ENCODE assay signal across 8 mouse cellular contexts in the genomic region with DNA sequence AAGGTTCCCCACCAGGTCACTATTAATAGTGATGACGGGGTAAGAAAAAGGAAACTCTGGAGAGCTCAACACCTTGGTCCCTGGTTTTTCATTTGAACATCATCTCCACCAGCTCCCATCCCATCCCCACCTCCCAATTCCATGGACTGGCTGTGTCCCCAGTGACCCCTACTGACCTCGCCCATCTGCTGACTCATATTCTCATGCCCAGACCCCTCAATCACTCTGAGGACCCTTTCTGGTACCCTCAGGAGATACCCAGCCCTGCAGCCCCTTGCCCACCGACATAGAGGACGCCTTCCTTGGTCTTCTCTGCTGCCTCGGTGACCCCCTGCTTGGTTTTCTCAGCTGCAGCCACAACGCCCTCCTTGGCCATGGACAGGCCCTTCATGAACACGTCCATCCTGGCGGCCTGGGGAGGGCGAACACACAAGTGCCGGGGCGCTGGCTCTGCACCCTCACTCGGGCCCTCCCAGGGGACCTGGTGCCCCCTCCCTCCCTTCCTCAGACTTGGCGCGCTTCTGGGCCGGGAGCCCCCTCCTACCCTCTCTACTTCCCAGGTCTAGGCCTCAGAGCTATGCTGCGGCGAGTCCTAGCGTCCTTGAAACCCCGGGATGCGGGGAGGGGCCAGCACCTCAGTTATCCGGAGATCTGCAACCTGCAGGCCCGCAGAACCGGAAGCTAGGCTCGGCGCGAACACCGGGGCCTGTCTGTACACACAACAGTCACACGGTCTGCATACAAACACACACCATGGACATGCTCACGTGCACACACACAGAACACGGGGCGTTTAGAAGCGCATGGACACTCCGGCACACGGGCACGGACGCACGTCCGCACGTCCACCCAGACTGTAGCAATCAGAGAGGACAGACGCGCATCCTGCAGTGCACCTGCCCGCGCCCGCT. TPM values are rescaled to one million over a fixed set of nuclear protein-coding genes. Genes with fewer than 3 reads are reported as not detected.
DNase-seq lines count a peak whose midpoint lies in the region; ATAC-seq and TF ChIP-seq lines count a peak whose summit lies in the region.

No protein-coding gene starts in this region.

- peak overlapping the region; percentile 72 for H3K27ac ChIP-seq in forebrain, postnatal 0 days (ENCODE audit: low read depth, low read length)
- no peak overlapping the region for H3K27ac ChIP-seq in midbrain, embryonic 12.5 days (replicated peaks)

- no peaks in the 10 kb centered on the region for H3K36me3 ChIP-seq in megakaryocyte, embryonic 14.5 days (replicated peaks; ENCODE audit: low read length)
- H3K36me3 ChIP-seq in forebrain, postnatal 0 days (ENCODE audit: insufficient read depth): no peaks in the 10 kb centered on the region
- H3K36me3 ChIP-seq in midbrain, embryonic 12.5 days: no peaks in the 10 kb centered on the region

- peaks cover 11% of the 10 kb centered on the region for H3K4me1 ChIP-seq in megakaryocyte, embryonic 14.5 days
- H3K4me1 ChIP-seq in forebrain, postnatal 0 days (ENCODE audit: insufficient read depth): peaks cover 2% of the 10 kb centered on the region; the same call in 1 of the 2 replicates
- peaks cover 16% of the 10 kb centered on the region for H3K4me1 ChIP-seq in midbrain, embryonic 12.5 days

- ATAC-seq in megakaryocyte, adult 5-6 weeks (ENCODE audit: poor library complexity, severe bottlenecking): no peak
- peak; percentile 44 for ATAC-seq in forebrain, postnatal 0 days
- ATAC-seq in midbrain, embryonic 12.5 days (ENCODE audit: low FRiP score, low read depth): peak; percentile 53

- peak; percentile 6 for DNase-seq in adrenal gland, postnatal 10 days
- no peak for DNase-seq in adrenal gland, adult (ENCODE audit: inconsistent age in 2 of 2, low spot score in 1 of 2)
- DNase-seq in forebrain, postnatal 0 days: no peak
- DNase-seq in spleen, postnatal 10 days (ENCODE audit: low spot score in 2 of 2): no peak
- no peak for DNase-seq in gastrocnemius, postnatal 25 days

- 5% methylated on average over 44 of the region's 44 CpGs for WGBS in forebrain, postnatal 0 days
- 6% methylated on average over 44 of the region's 44 CpGs for WGBS in midbrain, embryonic 12.5 days

- H3K9ac ChIP-seq in forebrain, postnatal 0 days: peak overlapping the region; percentile 65
- peak overlapping the region; percentile 51 for H3K9ac ChIP-seq in midbrain, embryonic 12.5 days (replicated peaks)

- peak overlapping the region; percentile 84 for H3K4me2 ChIP-seq in forebrain, postnatal 0 days (ENCODE audit: low read depth)
- H3K4me2 ChIP-seq in midbrain, embryonic 12.5 days (replicated peaks): peak overlapping the region; percentile 79

- no peak for TF ChIP-seq CTCF in forebrain, postnatal 0 days (IDR thresholded peaks at IDR 0.05; ENCODE audit: low read depth)

- H3K9me3 ChIP-seq in megakaryocyte, embryonic 14.5 days: peaks cover 16% of the 10 kb centered on the region
- no peaks in the 10 kb centered on the region for H3K9me3 ChIP-seq in forebrain, postnatal 0 days (ENCODE audit: low read length)
- no peaks in the 10 kb centered on the region for H3K9me3 ChIP-seq in midbrain, embryonic 12.5 days

- peaks cover 73% of the 10 kb centered on the region for H3K27me3 ChIP-seq in megakaryocyte, embryonic 14.5 days (replicated peaks)
- H3K27me3 ChIP-seq in forebrain, postnatal 0 days (ENCODE audit: insufficient read depth, low read length): peaks cover 15% of the 10 kb centered on the region; the same call in 1 of the 2 replicates
- peaks cover 70% of the 10 kb centered on the region for H3K27me3 ChIP-seq in midbrain, embryonic 12.5 days

- peak overlapping the region; percentile 79 for H3K4me3 ChIP-seq in megakaryocyte, embryonic 14.5 days (replicated peaks)
- H3K4me3 ChIP-seq in forebrain, postnatal 0 days (ENCODE audit: low read depth, low read length): peak overlapping the region; percentile 61
- peak overlapping the region; percentile 46 for H3K4me3 ChIP-seq in midbrain, embryonic 12.5 days

RNA-seq across cellular contexts. Expression of a gene that starts 0.9 kb away (rescaled TPM):
- 1 to 10 TPM; 1.8 to 4.2 TPM for total RNA-seq in adrenal gland, postnatal 10 days (2021)
- polyA plus RNA-seq in megakaryocyte, embryonic 14.5 days (2012; ENCODE audit: insufficient read depth, low replicate concordance): 0.62 TPM in 1 of 2 replicates, not detected in the other
- not detected in 2 replicates for total RNA-seq in megakaryocyte, adult 5-6 weeks (2015)
- not detected in 2 replicates for total RNA-seq in megakaryocyte, adult 5-6 weeks (2017)
- 32.7 and 38.1 TPM in 2 replicates for total RNA-seq in forebrain, postnatal 0 days (2014; rRNA removed)
- polyA plus RNA-seq in forebrain, postnatal 0 days (2015; fragmentation: Nextera tagmentation; extraction: Ambion mirVana): 122 and 137 TPM in 2 replicates
- 1.4 and 2.2 TPM in 2 replicates for polyA plus RNA-seq in midbrain, embryonic 12.5 days (2016; fragmentation: Nextera tagmentation; extraction: Ambion mirVana)
- not detected for total RNA-seq in gastrocnemius, postnatal 25 days (2021)

RNA-seq across cellular contexts. Expression of a gene that starts 15.9 kb away (rescaled TPM):
- total RNA-seq in adrenal gland, postnatal 10 days (2021): 1 to 10 TPM; 3.4 to 4.8 TPM
- not detected in 2 replicates for polyA plus RNA-seq in megakaryocyte, embryonic 14.5 days (2012; ENCODE audit: insufficient read depth, low replicate concordance)
- not detected in 2 replicates for total RNA-seq in megakaryocyte, adult 5-6 weeks (2015)
- not detected in 2 replicates for total RNA-seq in megakaryocyte, adult 5-6 weeks (2017)
- total RNA-seq in forebrain, postnatal 0 days (2014; rRNA removed): 213 and 219 TPM in 2 replicates
- 37.1 and 39.0 TPM in 2 replicates for polyA plus RNA-seq in forebrain, postnatal 0 days (2015; fragmentation: Nextera tagmentation; extraction: Ambion mirVana)
- polyA plus RNA-seq in midbrain, embryonic 12.5 days (2016; fragmentation: Nextera tagmentation; extraction: Ambion mirVana): 12.6 and 16.7 TPM in 2 replicates
- total RNA-seq in gastrocnemius, postnatal 25 days (2021): not detected

RNA-seq across cellular contexts. Expression of a gene that starts 18.3 kb away (rescaled TPM):
- under 1 TPM in 1 of 2 experiments, not detected in 1; 0.12 TPM for total RNA-seq in adrenal gland, postnatal 10 days (2021)
- polyA plus RNA-seq in megakaryocyte, embryonic 14.5 days (2012; ENCODE audit: insufficient read depth, low replicate concordance): not detected in 2 replicates
- total RNA-seq in megakaryocyte, adult 5-6 weeks (2015): not detected in 2 replicates
- total RNA-seq in megakaryocyte, adult 5-6 weeks (2017): not detected in 2 replicates
- not detected in 2 replicates for total RNA-seq in forebrain, postnatal 0 days (2014; rRNA removed)
- polyA plus RNA-seq in forebrain, postnatal 0 days (2015; fragmentation: Nextera tagmentation; extraction: Ambion mirVana): not detected in 2 replicates
- polyA plus RNA-seq in midbrain, embryonic 12.5 days (2016; fragmentation: Nextera tagmentation; extraction: Ambion mirVana): not detected in 2 replicates
- total RNA-seq in gastrocnemius, postnatal 25 days (2021): not detected

RNA-seq across cellular contexts. Expression of a gene that starts 23.6 kb away (rescaled TPM):
- 10 to 100 TPM; 31.8 to 36.3 TPM for total RNA-seq in adrenal gland, postnatal 10 days (2021)
- polyA plus RNA-seq in megakaryocyte, embryonic 14.5 days (2012; ENCODE audit: insufficient read depth, low replicate concordance): 4.5 and 8.0 TPM in 2 replicates
- total RNA-seq in megakaryocyte, adult 5-6 weeks (2015): 6.7 and 14.2 TPM in 2 replicates
- 9.6 and 10.1 TPM in 2 replicates for total RNA-seq in megakaryocyte, adult 5-6 weeks (2017)
- 26.5 and 28.3 TPM in 2 replicates for total RNA-seq in forebrain, postnatal 0 days (2014; rRNA removed)
- 44.2 and 61.1 TPM in 2 replicates for polyA plus RNA-seq in forebrain, postnatal 0 days (2015; fragmentation: Nextera tagmentation; extraction: Ambion mirVana)
- polyA plus RNA-seq in midbrain, embryonic 12.5 days (2016; fragmentation: Nextera tagmentation; extraction: Ambion mirVana): 25.7 and 28.2 TPM in 2 replicates
- total RNA-seq in gastrocnemius, postnatal 25 days (2021): 10 to 100 TPM; 14.2 to 18.0 TPM

Comparison
In these comparisons a context has a peak if more than half of its experiments do, and no peak if none do; other contexts are left out.
1. RNA of a gene that starts 15.9 kb away (total RNA-seq): 213 to 219 TPM in forebrain, postnatal 0 days; 3.4 to 4.8 TPM in adrenal gland, postnatal 10 days, not detected in gastrocnemius, postnatal 25 days and not detected in megakaryocyte, adult 5-6 weeks; every median in the first group is over 10 times any median in the second.
2. Peak in every context shown above with its lines, with median percentiles within 50 percentile points of each other: H3K4me3 ChIP-seq.